Mouse (Mus musculus) forebrain, embryonic 15.5 days (tissue): ENCODE data around the gene Eif2s1. TPM values are rescaled to one million over a fixed set of nuclear protein-coding genes. Genes with fewer than 3 reads are reported as not detected.

Source experiments
- ATAC-seq: fragments of 200-750 bp; cut with Nextera tagmentation; replicated peaks from 2 replicates; pipeline ENCODE4 v1.8.0; 2017; ENCODE audit warnings: mild to moderate bottlenecking, moderate TSS enrichment, moderate library complexity
- H3K27ac ChIP-seq: fragments of 300-500 bp; sonication (generic); replicated peaks from 2 replicates; pipeline ENCODE4 v1.5.1; 2015; ENCODE audit warnings: mild to moderate bottlenecking, inconsistent platforms
- H3K27me3 ChIP-seq: fragments of 300-500 bp; sonication (generic); 2 replicates; pipeline ENCODE4 v1.6.1; 2015; ENCODE audit warnings: inconsistent platforms
- H3K36me3 ChIP-seq: fragments of 300-500 bp; sonication (generic); 2 replicates; pipeline ENCODE4 v1.6.1; 2015; ENCODE audit warnings: mild to moderate bottlenecking, inconsistent platforms
- H3K4me1 ChIP-seq: fragments of 300-500 bp; sonication (generic); 2 replicates; pipeline ENCODE4 v1.6.1; 2015; ENCODE audit warnings: inconsistent platforms
- H3K4me2 ChIP-seq: fragments of 300-500 bp; sonication (generic); replicated peaks from 2 replicates; pipeline ENCODE4 v1.6.1; 2015; ENCODE audit warnings: mild to moderate bottlenecking, inconsistent platforms
- H3K4me3 ChIP-seq: fragments of 300-500 bp; sonication (generic); 2 replicates; pipeline ENCODE4 v1.5.1; 2015; ENCODE audit warnings: mild to moderate bottlenecking, inconsistent platforms
- H3K9ac ChIP-seq: fragments of 300-500 bp; sonication (generic); replicated peaks from 2 replicates; pipeline ENCODE4 v1.6.1; 2015; ENCODE audit warnings: mild to moderate bottlenecking, inconsistent platforms
- H3K9me3 ChIP-seq: fragments of 300-500 bp; sonication (generic); 2 replicates; pipeline ENCODE4 v1.6.1; 2016; ENCODE audit warnings: inconsistent platforms
- WGBS: fragments of 180-500 bp; shearing (Covaris S2); methylation state at CpG from one replicate; pipeline ENCODE4 v1.1.7; 2015; ENCODE audit warnings: mixed read lengths; 5-methylcytosine and 5-hydroxymethylcytosine counted together
- polyA plus RNA-seq: library from polyadenylated mRNA; unstranded; fragments of >200 nt; fragmentation: Nextera tagmentation; extraction: Ambion mirVana; gene quantifications from 2 replicates; pipeline ENCODE4 v1.2.1, GENCODE M21; 2015

The Eif2s1 gene
- 162 and 163 TPM in 2 replicates for polyA plus RNA-seq

GRCm38 (mm10) chr12:78861496-78862253 is at the start of gene Eif2s1, which contains the start of gene Atp6v1d:
Gene Eif2s1, plus strand, starts transcription at chr12:78861819.
Gene Atp6v1d, minus strand, starts transcription at chr12:78861638.
- peak; percentile 100 for ATAC-seq
- Histone ChIP-seq H3K36me3 (no peaks in the 10 kb centered on the region; the same call in 1 of the 2 replicates), H3K9ac (peak within 1 kb of the TSS; percentile 86), H3K4me3 (peak within 1 kb of the TSS; percentile 89), H3K27ac (peak within 1 kb of the TSS; percentile 86), H3K4me1 (peaks cover 39% of the 10 kb centered on the region), H3K4me2 (peak within 1 kb of the TSS; percentile 87), H3K27me3 (no peaks in the 10 kb centered on the region), H3K9me3 (no peaks in the 10 kb centered on the region)
- under 1% methylated on average over 55 of the region's 55 CpGs for WGBS

DNA sequence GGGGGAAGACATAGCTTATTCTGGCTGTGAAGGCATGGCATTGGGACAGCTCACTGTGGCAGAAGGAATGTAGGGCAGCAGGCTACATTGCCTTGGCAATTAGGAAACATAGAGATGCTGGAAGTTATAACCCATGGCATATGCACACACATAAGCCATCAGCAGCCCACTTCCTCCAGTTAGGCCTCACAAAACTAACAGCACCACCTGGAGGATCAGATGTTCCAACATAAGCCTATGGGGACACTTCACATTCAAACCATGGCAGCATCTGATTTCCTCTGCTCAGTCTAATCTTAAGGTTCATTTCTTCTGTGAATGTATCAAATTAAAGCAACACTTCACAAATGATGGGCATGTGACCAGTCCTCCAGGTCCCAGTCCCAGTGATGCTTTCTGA is 47.2 kb upstream of the Eif2s1 start:
- Histone ChIP-seq H3K4me3 (no peak overlapping the region), H3K4me1 (no peaks in the 10 kb centered on the region), H3K36me3 (no peaks in the 10 kb centered on the region), H3K9me3 (no peaks in the 10 kb centered on the region), H3K27me3 (no peaks in the 10 kb centered on the region), H3K4me2 (no peak overlapping the region), H3K27ac (no peak overlapping the region), H3K9ac (no peak overlapping the region)
- peak; percentile 80 for ATAC-seq

GRCm38 (mm10) chr12:78834496-78834895 is 27.1 kb upstream of the Eif2s1 start:
- no peak for ATAC-seq
- WGBS, result 92% methylated on average over 2 of the region's 2 CpGs
- Histone ChIP-seq H3K36me3 (peaks cover 38% of the 10 kb centered on the region), H3K4me1 (no peaks in the 10 kb centered on the region), H3K9me3 (no peaks in the 10 kb centered on the region), H3K27ac (no peak overlapping the region), H3K9ac (no peak overlapping the region), H3K4me3 (no peak overlapping the region), H3K4me2 (no peak overlapping the region), H3K27me3 (no peaks in the 10 kb centered on the region)

DNA sequence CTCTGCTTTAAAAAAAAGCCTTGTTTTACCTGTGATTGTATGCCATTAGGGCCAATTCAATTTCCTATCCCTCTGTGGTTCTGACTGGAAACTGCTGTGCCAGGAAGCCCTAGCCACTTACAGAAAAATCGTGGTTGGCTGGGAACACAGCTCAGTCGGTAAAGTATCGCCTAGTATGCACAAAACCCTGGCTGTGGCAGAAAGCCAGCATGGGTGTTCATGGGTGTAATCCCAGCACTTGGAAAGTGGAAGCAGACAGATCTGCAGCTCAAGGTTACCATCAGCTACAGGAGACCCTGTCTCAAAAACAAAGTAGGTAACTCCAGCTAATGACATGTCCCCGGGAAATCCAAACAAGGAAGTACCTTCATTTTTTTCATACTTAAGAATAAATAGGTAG is 21.7 kb upstream of the Eif2s1 start:
- Histone ChIP-seq H3K4me3 (no peak overlapping the region), H3K4me2 (no peak overlapping the region), H3K36me3 (peaks cover 70% of the 10 kb centered on the region), H3K27me3 (no peaks in the 10 kb centered on the region), H3K4me1 (no peaks in the 10 kb centered on the region), H3K27ac (no peak overlapping the region), H3K9ac (no peak overlapping the region), H3K9me3 (no peaks in the 10 kb centered on the region)
- WGBS, result 79% methylated on average over 4 of the region's 4 CpGs
- ATAC-seq, result no peak

DNA sequence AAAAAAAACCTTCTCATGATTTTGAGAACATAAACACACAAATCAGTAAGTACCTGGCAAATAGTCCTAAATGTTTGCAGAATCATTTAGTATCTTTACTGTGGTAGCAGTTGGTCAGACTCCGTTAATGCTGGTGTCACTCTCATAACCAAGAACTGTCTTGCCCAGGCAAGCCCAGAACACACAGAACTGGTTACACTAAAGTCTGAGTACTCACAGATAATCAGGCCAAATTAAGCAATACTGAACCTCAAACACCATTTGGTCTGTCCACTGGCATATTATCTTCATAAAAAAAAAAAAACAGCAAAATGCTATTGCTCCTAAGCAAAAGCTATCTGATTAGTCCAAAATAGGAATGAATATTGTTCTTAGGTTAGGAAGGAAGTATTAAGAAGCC is 19.2 kb upstream of the Eif2s1 start:
- no peak for ATAC-seq
- WGBS, result 87% methylated on average over 1 of the region's 1 CpGs
- no peaks in the 10 kb centered on the region for H3K9me3 ChIP-seq

GRCm38 (mm10) chr12:78848246-78848645 is 13.4 kb upstream of the Eif2s1 start:
- Histone ChIP-seq H3K27me3 (no peaks in the 10 kb centered on the region), H3K9ac (no peak overlapping the region), H3K36me3 (peaks cover 56% of the 10 kb centered on the region), H3K27ac (no peak overlapping the region), H3K4me3 (no peak overlapping the region), H3K4me1 (no peaks in the 10 kb centered on the region), H3K4me2 (no peak overlapping the region), H3K9me3 (no peaks in the 10 kb centered on the region)
- 96% methylated on average over 4 of the region's 4 CpGs for WGBS
- no peak for ATAC-seq

More for the DNA sequence above, 19.2 kb upstream of the Eif2s1 start:
- no peaks in the 10 kb centered on the region for H3K4me1 ChIP-seq
- no peak overlapping the region for H3K9ac ChIP-seq
- H3K27me3 ChIP-seq, result no peaks in the 10 kb centered on the region
- no peak overlapping the region for H3K4me2 ChIP-seq
- H3K36me3 ChIP-seq, result peaks cover 70% of the 10 kb centered on the region
- no peak overlapping the region for H3K4me3 ChIP-seq
- H3K27ac ChIP-seq, result no peak overlapping the region

GRCm38 (mm10) chr12:78860921-78861495 is 611 bp upstream of the Eif2s1 start:
- peak overlapping the region; percentile 54 for H3K27ac ChIP-seq
- H3K4me2 ChIP-seq, result peak overlapping the region; percentile 87
- 1% methylated on average over 30 of the region's 30 CpGs for WGBS
- peaks cover 6% of the 10 kb centered on the region for H3K36me3 ChIP-seq
- H3K4me1 ChIP-seq, result peaks cover 39% of the 10 kb centered on the region
- peak overlapping the region; percentile 74 for H3K9ac ChIP-seq
- H3K4me3 ChIP-seq, result peak overlapping the region; percentile 89
- ATAC-seq, result peak; percentile 59
- no peaks in the 10 kb centered on the region for H3K27me3 ChIP-seq
- no peaks in the 10 kb centered on the region for H3K9me3 ChIP-seq

DNA sequence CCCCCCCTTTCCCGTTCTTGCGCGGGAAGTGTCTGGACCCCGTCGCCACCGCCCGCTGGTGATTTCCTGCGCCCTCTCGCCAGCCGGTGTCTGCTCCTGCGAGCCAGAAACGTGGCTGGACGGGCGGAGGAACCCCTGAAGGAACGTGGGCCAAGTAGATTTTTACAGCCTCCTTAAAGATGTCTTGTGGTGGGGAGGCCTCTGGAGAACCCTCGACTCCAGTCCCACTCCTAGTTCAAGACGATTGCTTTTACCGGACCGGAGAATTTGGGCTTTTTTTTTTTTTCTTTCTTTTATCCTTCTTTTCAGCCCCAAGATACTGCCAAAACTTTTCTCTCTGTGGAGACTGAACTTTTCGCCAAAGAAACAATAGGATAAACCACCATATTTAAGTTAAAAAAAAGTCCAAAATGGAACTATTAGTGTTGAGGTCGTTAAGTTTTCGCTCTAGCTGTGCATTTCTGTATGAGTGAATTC is 673 bp downstream of the Eif2s1 start:
- H3K36me3 ChIP-seq, result peaks cover 4% of the 10 kb centered on the region; the same call in 1 of the 2 replicates
- under 1% methylated on average over 22 of the region's 22 CpGs for WGBS
- peak overlapping the region; percentile 86 for H3K9ac ChIP-seq
- ATAC-seq, result no peak
- peak overlapping the region; percentile 63 for H3K4me2 ChIP-seq
- peaks cover 39% of the 10 kb centered on the region for H3K4me1 ChIP-seq
- peak overlapping the region; percentile 86 for H3K27ac ChIP-seq
- H3K9me3 ChIP-seq, result no peaks in the 10 kb centered on the region
- peak overlapping the region; percentile 89 for H3K4me3 ChIP-seq
- H3K27me3 ChIP-seq, result no peaks in the 10 kb centered on the region

GRCm38 (mm10) chr12:78865434-78865833 is 3.8 kb downstream of the Eif2s1 start:
- 92% methylated on average over 1 of the region's 1 CpGs for WGBS
- H3K27ac ChIP-seq, result no peak overlapping the region
- no peak overlapping the region for H3K9ac ChIP-seq
- H3K27me3 ChIP-seq, result no peaks in the 10 kb centered on the region
- ATAC-seq, result no peak
- H3K4me3 ChIP-seq, result no peak overlapping the region
- no peaks in the 10 kb centered on the region for H3K9me3 ChIP-seq
- peaks cover 15% of the 10 kb centered on the region for H3K36me3 ChIP-seq
- H3K4me1 ChIP-seq, result peaks cover 23% of the 10 kb centered on the region
- no peak overlapping the region for H3K4me2 ChIP-seq

DNA sequence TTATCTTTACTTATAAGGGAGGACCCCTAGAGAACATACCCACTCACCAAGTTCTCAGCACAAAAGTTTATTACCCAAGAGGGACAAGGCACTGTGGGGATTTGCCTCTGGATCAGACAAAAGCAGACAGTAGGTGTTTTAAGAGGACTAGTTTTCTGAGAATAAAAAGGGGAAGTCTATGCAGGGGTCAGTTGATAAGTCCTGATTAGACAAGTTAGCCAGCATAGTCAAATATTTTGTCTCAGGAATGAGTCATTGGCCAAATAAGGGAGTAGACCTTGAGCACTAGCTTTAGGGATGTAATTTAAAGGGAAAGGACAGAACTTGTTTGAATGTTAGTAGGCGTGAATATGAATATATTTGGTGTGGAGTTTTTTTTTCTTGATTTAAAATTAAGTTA is 6.5 kb downstream of the Eif2s1 start:
- H3K36me3 ChIP-seq, result peaks cover 21% of the 10 kb centered on the region
- ATAC-seq, result no peak
- WGBS, result 96% methylated on average over 1 of the region's 1 CpGs

DNA sequence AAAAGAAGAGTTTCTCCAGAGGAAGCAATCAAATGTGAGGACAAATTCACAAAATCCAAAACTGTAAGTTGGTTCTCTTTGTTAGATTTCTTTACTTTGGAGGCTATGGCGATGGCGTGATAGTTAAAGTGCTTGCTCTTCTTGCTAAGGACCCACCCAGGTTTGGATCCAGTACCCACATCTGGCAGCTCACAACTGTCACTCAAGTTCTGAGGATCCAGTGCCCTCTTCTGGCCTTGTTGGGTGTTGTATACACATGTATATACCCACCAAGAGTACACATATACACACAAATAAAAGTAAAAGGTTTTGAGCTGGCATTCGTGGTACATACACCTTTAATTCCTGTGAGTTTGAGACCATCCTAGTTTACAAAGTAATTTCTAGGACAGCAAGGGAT is 13.0 kb downstream of the Eif2s1 start:
- Histone ChIP-seq H3K27ac (no peak overlapping the region), H3K36me3 (peaks cover 46% of the 10 kb centered on the region), H3K4me2 (no peak overlapping the region), H3K4me1 (no peaks in the 10 kb centered on the region), H3K9me3 (no peaks in the 10 kb centered on the region), H3K4me3 (no peak overlapping the region), H3K9ac (no peak overlapping the region), H3K27me3 (no peaks in the 10 kb centered on the region)
- no peak for ATAC-seq
- WGBS, result 93% methylated on average over 3 of the region's 3 CpGs

More for the DNA sequence above, 6.5 kb downstream of the Eif2s1 start:
- no peaks in the 10 kb centered on the region for H3K9me3 ChIP-seq
- no peak overlapping the region for H3K4me3 ChIP-seq
- peaks cover 11% of the 10 kb centered on the region for H3K4me1 ChIP-seq
- no peaks in the 10 kb centered on the region for H3K27me3 ChIP-seq
- no peak overlapping the region for H3K9ac ChIP-seq
- H3K27ac ChIP-seq, result no peak overlapping the region
- H3K4me2 ChIP-seq, result no peak overlapping the region

- H3K36me3 ChIP-seq, result peaks cover 17% of the 10 kb centered on the region
- 79% methylated on average over 1 of the region's 1 CpGs for WGBS
- no peak overlapping the region for H3K4me2 ChIP-seq
- no peak overlapping the region for H3K27ac ChIP-seq
- no peaks in the 10 kb centered on the region for H3K4me1 ChIP-seq
- ATAC-seq, result no peak
- no peaks in the 10 kb centered on the region for H3K27me3 ChIP-seq
- H3K4me3 ChIP-seq, result no peak overlapping the region
- no peaks in the 10 kb centered on the region for H3K9me3 ChIP-seq
- no peak overlapping the region for H3K9ac ChIP-seq
Measured at GRCm38 (mm10) chr12:78890062-78890461, 28.4 kb downstream of the Eif2s1 start.
